Mouse (Mus musculus): ENCODE measurements around the gene Olfr1233. TPM values are rescaled to one million over a fixed set of nuclear protein-coding genes. Genes with fewer than 3 reads are reported as not detected.

The Olfr1233 gene
- polyA plus RNA-seq (2012; rRNA removed), result not detected in 2 replicates

DNA sequence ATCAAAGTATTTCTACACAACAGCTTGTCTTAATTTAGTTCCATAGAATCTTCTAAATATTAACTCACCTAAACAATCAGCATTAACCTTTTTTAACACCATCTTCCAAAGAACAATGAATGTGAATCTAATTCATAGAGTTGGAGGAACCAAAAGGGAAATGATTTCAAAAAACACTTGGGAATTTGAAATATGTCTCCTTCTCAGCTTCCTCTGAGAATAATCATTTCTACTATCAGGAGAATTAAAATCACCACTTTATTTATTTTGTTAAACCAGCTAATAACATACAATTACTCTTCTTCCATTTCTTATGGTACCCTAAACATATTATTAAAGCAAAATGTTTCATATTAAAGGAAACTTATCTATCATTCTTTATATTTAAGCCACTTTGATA is at the start of gene Olfr1233:
Gene Olfr1233, minus strand, starts transcription at position 101 of the 400 bp plus-strand sequence.
- no peak for DNase-seq (ENCODE audit: extremely low spot score in 1 of 2, low spot score in 1 of 2)

DNA sequence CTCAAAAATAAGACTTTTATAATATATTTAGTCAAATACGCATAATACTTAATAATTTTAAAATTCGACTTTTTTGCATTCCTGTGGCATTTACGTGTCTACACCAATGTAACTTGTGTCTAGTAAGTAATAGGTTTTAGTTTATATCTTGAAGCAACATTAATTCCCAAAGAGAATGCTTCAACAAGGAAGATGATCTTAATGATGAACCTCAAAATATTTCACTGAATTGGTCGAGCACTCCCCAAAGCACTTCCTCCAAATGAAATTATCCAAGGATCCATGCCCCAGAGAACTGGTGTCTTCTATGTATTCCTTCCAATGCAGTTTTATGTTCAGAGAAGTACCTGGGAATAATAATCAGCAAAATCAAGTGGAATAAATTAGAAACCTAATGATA is 22.6 kb upstream of the Olfr1233 start, which contains the start of gene Olfr1234:
Gene Olfr1234, minus strand, starts transcription at position 101 of the 400 bp plus-strand sequence.
- no peak for DNase-seq (ENCODE audit: extremely low spot score in 1 of 2, low spot score in 1 of 2)

GRCm38 (mm10) chr2:89329575-89329974 is 12.6 kb downstream of the Olfr1233 start, which contains the start of gene Olfr1232:
TSS of gene Olfr1232 (minus strand) at chr2:89329675.
- no peak for DNase-seq (ENCODE audit: extremely low spot score in 1 of 2, low spot score in 1 of 2)

DNA sequence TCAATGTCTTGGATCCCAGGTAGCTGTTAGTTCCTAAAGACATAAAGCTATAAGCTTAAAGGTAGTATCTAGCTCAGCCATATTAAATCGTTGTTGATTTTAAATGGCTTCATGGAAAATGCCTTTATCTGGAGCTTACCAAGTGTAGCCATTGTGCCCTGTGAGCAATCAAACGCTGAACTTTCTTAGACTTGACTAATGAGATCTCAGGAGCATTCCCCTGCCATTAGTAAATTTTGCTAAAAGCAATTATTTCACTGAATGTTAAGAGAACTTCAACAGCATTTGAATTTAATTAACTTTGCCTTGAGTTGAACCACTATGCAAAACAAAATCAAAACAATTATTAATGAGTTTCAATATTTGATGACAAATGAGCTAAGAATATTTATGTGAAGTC is 35.2 kb downstream of the Olfr1233 start, which contains the start of gene Olfr1231:
Gene Olfr1231, minus strand, starts transcription at position 101 of the 400 bp plus-strand sequence.
- DNase-seq (ENCODE audit: extremely low spot score in 1 of 2, low spot score in 1 of 2), result no peak

DNA sequence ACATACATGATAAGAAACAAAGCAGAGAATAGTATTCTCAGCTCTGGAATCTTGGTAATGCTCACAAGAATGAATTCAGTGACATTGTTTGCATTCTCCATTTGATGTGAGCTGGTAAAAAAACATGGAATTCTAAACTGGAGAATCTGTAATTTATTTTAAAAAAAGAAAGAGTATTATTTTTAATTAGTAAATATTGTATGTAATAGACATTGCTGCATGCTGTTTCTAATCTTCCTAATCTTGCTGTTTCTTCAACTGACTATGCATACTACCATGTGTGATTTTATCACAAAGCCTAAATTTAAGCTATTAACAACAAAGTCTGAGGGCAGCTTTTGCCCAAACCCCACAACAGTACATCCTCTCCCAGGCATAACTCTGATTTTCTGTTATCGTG is 45.0 kb downstream of the Olfr1233 start, which contains the start of gene Olfr1230:
Gene Olfr1230, minus strand, starts transcription at position 101 of the 400 bp plus-strand sequence.
- no peak for DNase-seq (ENCODE audit: extremely low spot score in 1 of 2, low spot score in 1 of 2)

- no peak for DNase-seq (ENCODE audit: extremely low spot score in 1 of 2, low spot score in 1 of 2)
Observed at GRCm38 (mm10) chr2:89287914-89288313, 54.3 kb downstream of the Olfr1233 start, which contains the start of gene Olfr1229. TSS of gene Olfr1229 (minus strand) at chr2:89288014.

Other genes with a start within 250 kb of the Olfr1233 start
- gene Olfr1220, start 235.6 kb downstream of the Olfr1233 start, polyA plus RNA-seq (2012; rRNA removed), result not detected in 2 replicates
- gene Olfr1221, start 225.1 kb downstream of the Olfr1233 start, polyA plus RNA-seq (2012; rRNA removed), result not detected in 2 replicates
- not detected in 2 replicates for gene Olfr1222, start 209.3 kb downstream of the Olfr1233 start, polyA plus RNA-seq (2012; rRNA removed)
- gene Olfr1223, start 190.8 kb downstream of the Olfr1233 start, polyA plus RNA-seq (2012; rRNA removed), result not detected in 2 replicates
- gene Olfr1224-ps1, start 178.3 kb downstream of the Olfr1233 start, polyA plus RNA-seq (2012; rRNA removed), result not detected in 2 replicates
- gene Olfr1225, start 167.7 kb downstream of the Olfr1233 start, polyA plus RNA-seq (2012; rRNA removed), result not detected in 2 replicates
- gene Olfr1226, start 142.3 kb downstream of the Olfr1233 start, polyA plus RNA-seq (2012; rRNA removed), result 0.02 TPM in 1 of 2 replicates, not detected in the other
- 0.12 TPM in 1 of 2 replicates, not detected in the other for gene Olfr1228, start 88.3 kb downstream of the Olfr1233 start, polyA plus RNA-seq (2012; rRNA removed)
- not detected in 2 replicates for gene Olfr1229, start 54.4 kb downstream of the Olfr1233 start, polyA plus RNA-seq (2012; rRNA removed)
- gene Olfr1230, start 45.1 kb downstream of the Olfr1233 start, polyA plus RNA-seq (2012; rRNA removed), result not detected in 2 replicates
- gene Olfr1231, start 35.3 kb downstream of the Olfr1233 start, polyA plus RNA-seq (2012; rRNA removed), result not detected in 2 replicates
- gene Olfr1232, start 12.7 kb downstream of the Olfr1233 start, polyA plus RNA-seq (2012; rRNA removed), result not detected in 2 replicates
- not detected in 2 replicates for gene Olfr1234, start 22.5 kb upstream of the Olfr1233 start, polyA plus RNA-seq (2012; rRNA removed)
- gene Olfr1238, start 67.3 kb upstream of the Olfr1233 start, polyA plus RNA-seq (2012; rRNA removed), result not detected in 2 replicates
- gene Olfr1239, start 78.0 kb upstream of the Olfr1233 start, polyA plus RNA-seq (2012; rRNA removed), result not detected in 2 replicates
- gene Olfr1240, start 100.6 kb upstream of the Olfr1233 start, polyA plus RNA-seq (2012; rRNA removed), result 0.06 TPM in 1 of 2 replicates, not detected in the other
- not detected in 2 replicates for gene Olfr1241, start 144.7 kb upstream of the Olfr1233 start, polyA plus RNA-seq (2012; rRNA removed)
- not detected in 2 replicates for gene Olfr1242, start 155.9 kb upstream of the Olfr1233 start, polyA plus RNA-seq (2012; rRNA removed)
- gene Olfr1243, start 189.1 kb upstream of the Olfr1233 start, polyA plus RNA-seq (2012; rRNA removed), result not detected in 2 replicates
- gene Olfr1245, start 236.0 kb upstream of the Olfr1233 start, polyA plus RNA-seq (2012; rRNA removed), result not detected in 2 replicates

Measured in frontal cortex, adult 2 months (tissue).